Mouse (Mus musculus): ENCODE data around the gene Arhgap23.

Gene Arhgap23

DNA sequence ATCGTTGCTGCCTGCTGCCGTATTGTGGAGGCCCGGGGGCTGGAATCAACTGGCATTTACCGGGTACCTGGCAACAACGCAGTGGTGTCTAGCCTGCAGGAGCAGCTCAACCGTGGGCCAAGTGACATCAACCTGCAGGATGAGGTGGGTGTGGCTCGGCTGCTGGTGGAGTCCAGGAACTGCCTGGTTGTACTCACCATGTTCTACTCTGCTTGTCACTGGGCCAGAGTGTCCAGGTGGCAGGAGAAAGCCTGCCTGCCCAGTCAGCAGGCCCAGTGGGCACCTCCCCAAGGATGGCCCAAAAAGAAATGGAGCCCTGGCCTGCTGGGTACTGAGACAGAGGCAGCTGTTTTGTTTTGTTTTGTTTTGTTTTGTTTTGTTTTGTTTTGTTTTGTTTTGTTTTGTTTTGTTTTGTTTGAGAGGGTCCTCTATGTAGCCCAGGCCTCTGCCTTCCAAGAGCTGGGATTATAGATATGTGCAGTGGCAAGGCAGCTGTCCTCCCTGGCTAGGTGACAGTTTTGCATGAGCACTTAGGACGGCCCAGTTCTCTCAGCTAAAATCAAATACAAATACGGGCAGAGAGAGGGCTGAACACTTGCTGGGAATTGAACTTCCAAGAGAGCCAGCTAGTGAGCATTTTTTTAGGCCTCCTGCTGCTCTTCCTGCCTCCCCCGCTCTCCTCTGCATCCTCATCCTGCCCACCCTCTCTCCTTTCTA, 51.3 kb downstream of the Arhgap23 start:
- peak; percentile 94 to 97 for DNase-seq

- peak; percentile 89 to 94 for DNase-seq
Measured at GRCm38 (mm10) chr11:97468639-97469287, 53.4 kb downstream of the Arhgap23 start.

DNA sequence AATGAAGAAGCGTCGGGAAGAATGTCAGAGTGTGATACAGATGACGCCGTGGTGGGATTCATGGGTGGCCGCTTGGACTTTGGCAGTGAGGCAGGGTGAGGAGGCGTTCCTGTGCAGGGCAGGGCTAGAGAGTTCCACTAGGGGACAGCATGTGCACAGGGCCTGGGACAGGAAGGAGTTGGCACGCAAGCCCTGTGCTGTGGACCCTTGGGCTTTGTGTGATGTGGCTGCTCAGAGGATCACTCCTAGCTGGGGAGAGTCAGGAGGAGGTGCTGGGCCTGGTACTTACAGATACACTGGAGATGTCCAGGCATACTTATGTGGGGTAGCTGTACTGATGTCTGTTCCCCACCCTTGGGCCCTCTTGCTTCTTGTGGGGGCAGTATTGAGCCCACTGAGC, 54.5 kb downstream of the Arhgap23 start:
- no peak for DNase-seq

- DNase-seq, result no peak
Measured at GRCm38 (mm10) chr11:97471276-97471675, 55.9 kb downstream of the Arhgap23 start.

- DNase-seq, result peak; percentile 76 to 83
Measured at GRCm38 (mm10) chr11:97476334-97477095, 61.2 kb downstream of the Arhgap23 start.

DNA sequence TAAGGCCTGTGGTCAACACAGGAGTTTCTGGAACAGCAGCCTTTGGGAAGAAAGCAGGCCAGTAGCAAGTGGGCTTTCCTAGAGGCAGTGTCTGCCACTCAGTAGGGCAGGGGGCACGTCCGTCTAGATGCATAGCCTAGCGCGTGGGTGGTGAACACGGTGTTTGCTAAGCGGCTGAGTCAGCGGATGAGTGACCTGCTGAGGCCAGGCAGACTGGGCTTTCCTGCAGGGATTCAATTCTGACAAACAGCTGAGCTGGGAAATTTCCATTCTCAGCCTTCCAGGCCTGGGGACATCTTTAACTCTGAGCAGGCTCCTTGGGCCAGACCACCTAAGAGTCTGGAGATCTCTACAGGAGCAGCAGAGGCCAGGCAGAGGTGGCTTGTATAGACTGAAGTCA, 62.1 kb downstream of the Arhgap23 start:
- peak; percentile 74 to 78 for DNase-seq

- no peak for DNase-seq
Measured at GRCm38 (mm10) chr11:97478345-97478744, 63.0 kb downstream of the Arhgap23 start.

- DNase-seq, result no peak
Measured at GRCm38 (mm10) chr11:97479085-97479484, 63.8 kb downstream of the Arhgap23 start.

DNA sequence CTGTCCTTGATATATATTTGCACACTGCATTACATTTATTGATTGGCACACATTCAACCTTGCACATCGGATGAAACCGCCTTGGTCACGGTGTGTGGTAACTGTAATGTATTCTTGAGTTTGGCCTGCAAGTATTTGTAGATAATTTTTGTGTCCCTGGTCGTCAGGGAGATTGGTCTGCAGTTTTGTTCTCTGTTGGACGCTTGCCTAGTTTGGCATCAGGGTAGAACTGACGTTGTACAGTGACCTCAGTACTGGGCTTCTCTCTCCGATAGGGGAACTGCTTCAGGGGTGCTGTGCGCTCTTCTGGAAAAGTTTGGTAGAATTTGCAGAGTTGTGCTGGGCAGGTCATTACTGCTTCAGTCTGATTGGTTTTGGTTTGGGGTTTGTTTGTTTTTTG, 64.5 kb downstream of the Arhgap23 start:
- no peak for DNase-seq

GRCm38 (mm10) chr11:97485661-97486060, 70.3 kb downstream of the Arhgap23 start:
- no peak for DNase-seq

- no peak for DNase-seq
Measured at GRCm38 (mm10) chr11:97487656-97488055, 72.3 kb downstream of the Arhgap23 start.

DNA sequence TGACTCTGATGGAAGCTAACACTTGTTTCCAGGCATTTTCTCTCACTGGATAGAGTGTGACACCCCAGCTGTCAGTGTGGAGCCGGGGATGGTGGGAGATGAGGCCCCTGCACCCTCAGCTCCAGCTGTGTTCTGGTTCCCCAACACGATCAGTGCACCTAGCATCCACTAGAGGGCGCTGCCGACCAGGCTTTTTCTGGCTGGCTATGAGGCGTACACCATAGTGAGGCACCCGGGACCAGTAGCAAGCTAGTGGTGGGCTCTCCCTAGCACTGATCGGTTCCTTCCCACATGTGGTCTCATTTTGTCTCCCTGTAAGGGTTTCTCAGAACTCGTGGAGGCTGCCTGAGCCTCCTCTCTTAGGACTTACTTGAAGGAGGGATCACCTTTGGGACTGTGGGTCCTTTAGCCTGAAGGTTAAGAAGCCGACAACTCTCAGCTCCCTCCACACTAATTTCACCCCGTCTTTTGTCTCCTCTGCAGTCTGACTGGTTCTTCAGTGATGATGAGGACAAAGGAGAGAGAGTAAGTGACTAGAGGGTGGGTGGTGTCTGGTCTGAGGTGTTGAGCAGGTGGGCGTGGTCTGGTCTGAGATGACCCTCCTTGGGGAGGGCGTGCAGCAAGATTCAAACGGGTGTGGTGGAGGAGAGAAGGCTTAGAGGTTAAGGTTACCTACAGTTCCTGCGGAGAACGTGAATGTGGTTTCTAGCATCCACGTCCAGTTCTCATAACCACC, 74.4 kb downstream of the Arhgap23 start:
- DNase-seq, result peak; percentile 74 to 85

- no peak for DNase-seq
Measured at GRCm38 (mm10) chr11:97491640-97492039, 76.3 kb downstream of the Arhgap23 start.

DNA sequence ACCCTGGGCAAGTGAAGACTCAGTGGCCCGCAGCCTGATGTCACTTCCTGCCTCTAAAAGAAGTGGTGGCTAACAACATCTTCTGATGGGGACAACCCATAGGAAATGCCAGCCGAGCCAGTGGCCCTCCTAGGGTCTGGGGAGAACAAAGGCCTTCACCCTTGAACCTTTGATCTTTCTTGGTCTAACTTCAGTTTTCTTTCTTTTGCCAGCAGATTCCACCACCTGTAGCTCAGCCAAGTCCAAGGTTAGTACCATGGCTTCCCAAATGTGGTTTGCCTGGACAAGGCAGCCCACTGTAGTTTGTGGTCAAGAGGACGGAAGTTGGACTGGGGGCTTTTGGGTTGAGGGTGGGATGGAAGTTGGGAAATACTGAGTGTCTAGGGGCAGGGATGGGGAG, 77.5 kb downstream of the Arhgap23 start:
- no peak for DNase-seq

- DNase-seq, result no peak
Measured at GRCm38 (mm10) chr11:97497543-97497942, 82.2 kb downstream of the Arhgap23 start.

- no peak for DNase-seq
Measured at GRCm38 (mm10) chr11:97499865-97500719, 84.8 kb downstream of the Arhgap23 start, which contains the start of gene 4933428G20Rik. Gene 4933428G20Rik, minus strand, starts transcription at chr11:97500340.

GRCm38 (mm10) chr11:97500720-97501448, 85.6 kb downstream of the Arhgap23 start:
- no peak for DNase-seq

GRCm38 (mm10) chr11:97502383-97502782, 87.0 kb downstream of the Arhgap23 start:
- DNase-seq, result no peak

- DNase-seq, result no peak
Measured at GRCm38 (mm10) chr11:97502846-97503245, 87.5 kb downstream of the Arhgap23 start.

DNA sequence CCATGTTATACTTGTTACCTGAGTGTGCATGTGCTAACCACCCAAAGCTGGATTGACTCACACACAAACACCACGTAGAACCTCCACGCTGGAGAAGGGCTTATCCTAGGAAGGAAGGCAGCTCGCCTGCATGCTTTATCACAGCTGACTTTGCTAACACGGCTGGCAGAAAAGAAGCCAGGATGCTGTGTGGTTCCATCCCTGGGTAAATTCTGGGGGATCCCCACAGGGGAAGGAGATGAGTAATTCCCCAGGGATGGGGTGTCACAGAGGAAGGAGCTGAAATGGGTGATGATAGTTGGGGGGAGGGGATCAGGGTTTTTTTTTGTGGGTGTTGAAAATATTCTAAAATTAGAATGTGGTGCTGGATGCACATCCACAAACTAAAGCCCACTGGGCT, 90.5 kb downstream of the Arhgap23 start:
- no peak for DNase-seq

GRCm38 (mm10) chr11:97506331-97506730, 91.0 kb downstream of the Arhgap23 start:
- DNase-seq, result peak in 1 of 2 experiments; percentile 44

Measured in cerebellum, adult 18-20 months (tissue).